Comparison of ENCODE assay signal across 25 mouse cellular contexts in the genomic region with DNA sequence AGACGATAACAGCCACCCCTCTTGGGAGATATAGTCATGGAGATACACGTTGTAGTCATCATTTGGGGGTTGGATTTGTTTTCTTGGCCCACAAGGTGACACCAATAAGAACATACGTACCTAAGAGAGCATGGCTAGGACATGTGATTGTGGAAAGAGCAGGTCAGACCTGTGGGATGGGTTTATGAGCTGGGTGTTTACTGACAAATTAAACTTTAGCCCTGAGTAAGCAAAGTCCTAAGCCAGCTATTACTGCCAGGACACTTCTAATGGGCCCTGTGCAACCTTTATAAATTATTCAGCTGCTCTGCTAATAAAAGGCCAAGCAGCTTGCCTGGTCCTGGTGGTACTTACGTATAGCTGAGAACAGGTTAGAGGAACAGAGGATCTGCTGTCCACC.
DNase-seq lines count a peak whose midpoint lies in the region; ATAC-seq and TF ChIP-seq lines count a peak whose summit lies in the region.
"Had no signal": no experiment of that assay in that cellular context is flagged by ENCODE, and none has a peak within 500 bp of the region (broad histone marks: within the 10 kb centered on the region; RNA-seq: fewer than 3 reads in every experiment).

No protein-coding gene starts in this region.

- ATAC-seq in kidney, embryonic 15.5 days (replicated peaks; ENCODE audit: low FRiP score), result no peak
- peak; percentile 60; the same call in 1 of the 2 replicates for ATAC-seq in intestine, postnatal 0 days
- ATAC-seq: forebrain, postnatal 0 days; hindbrain, postnatal 0 days; lung, postnatal 0 days; midbrain, embryonic 13.5 days had no signal

- H3K4me2 ChIP-seq in kidney, embryonic 15.5 days, result no peak overlapping the region
- H3K4me2 ChIP-seq in intestine, postnatal 0 days (replicated peaks; ENCODE audit: low read depth), result no peak overlapping the region
- H3K4me2 ChIP-seq: heart, embryonic 13.5 days; midbrain, embryonic 13.5 days had no signal

- DNase-seq in kidney, adult 8-10 months, result peak; percentile 24 to 50
- peak; percentile 11 for DNase-seq in lung, postnatal 36 days
- no peak for DNase-seq in lung, postnatal 14 days
- no peak for DNase-seq in cerebellum, postnatal 36 days
- DNase-seq in cerebellum, adult 9-11 months, result no peak
- DNase-seq: adrenal gland, postnatal 25 days; cerebellum, adult 8-10 months; forebrain, postnatal 0 days; gastrocnemius, postnatal 36 days; heart, adult 2 months; heart, postnatal 14 days; right cerebral cortex, postnatal 25 days; thymus, adult 18-20 months; thymus, postnatal 4 days had no signal

- no peaks in the 10 kb centered on the region for H3K9me3 ChIP-seq in kidney, embryonic 15.5 days (replicated peaks)
- H3K9me3 ChIP-seq in intestine, postnatal 0 days (ENCODE audit: control insufficient read depth), result no peaks in the 10 kb centered on the region
- H3K9me3 ChIP-seq: embryonic facial prominence, embryonic 10.5 days; heart, embryonic 13.5 days; limb, embryonic 10.5 days; megakaryocyte, embryonic 14.5 days; midbrain, embryonic 13.5 days had no signal

- no peaks in the 10 kb centered on the region for H3K36me3 ChIP-seq in kidney, embryonic 15.5 days
- H3K36me3 ChIP-seq in intestine, postnatal 0 days (ENCODE audit: control insufficient read depth, insufficient read depth), result peaks cover 5% of the 10 kb centered on the region; the same call in 1 of the 2 replicates
- peaks cover 1% of the 10 kb centered on the region; the same call in 1 of the 2 replicates for H3K36me3 ChIP-seq in small intestine, adult 2 months (ENCODE audit: control insufficient read depth, insufficient read depth, low read length)
- H3K36me3 ChIP-seq: embryonic facial prominence, embryonic 10.5 days; heart, embryonic 13.5 days; limb, embryonic 10.5 days; midbrain, embryonic 13.5 days had no signal

- no peak overlapping the region for H3K27ac ChIP-seq in kidney, embryonic 15.5 days
- H3K27ac ChIP-seq in intestine, postnatal 0 days (ENCODE audit: low read depth, low read length), result no peak overlapping the region
- H3K27ac ChIP-seq in small intestine, adult 2 months (ENCODE audit: insufficient read depth, low read depth, low read length), result peak overlapping the region; percentile 67; the same call in 1 of the 2 replicates
- H3K27ac ChIP-seq: embryonic facial prominence, embryonic 10.5 days; heart, adult 2 months; heart, embryonic 13.5 days; hindbrain, postnatal 0 days; limb, embryonic 10.5 days; liver, embryonic 14.5 days; midbrain, embryonic 13.5 days had no signal

- TF ChIP-seq CTCF in intestine, postnatal 0 days (IDR thresholded peaks at IDR 0.05; ENCODE audit: low read depth), result no peak
- TF ChIP-seq CTCF in small intestine, adult 2 months (IDR thresholded peaks at IDR 0.05; ENCODE audit: extremely low read depth, insufficient read length, insufficient replicate concordance, low read depth, low read length), result no peak

- 63% methylated on average over 4 of the region's 4 CpGs for WGBS in kidney, embryonic 15.5 days
- 43% methylated on average over 4 of the region's 4 CpGs for WGBS in intestine, postnatal 0 days
- WGBS in small intestine, adult 2 months, result 43% methylated on average over 4 of the region's 4 CpGs

- no peak for TF ChIP-seq POLR2A in small intestine, adult 2 months (IDR thresholded peaks at IDR 0.05; ENCODE audit: low read depth, low read length)

- no peak overlapping the region for H3K9ac ChIP-seq in kidney, embryonic 15.5 days
- H3K9ac ChIP-seq in intestine, postnatal 0 days (ENCODE audit: low read depth, low read length), result no peak overlapping the region
- H3K9ac ChIP-seq: forebrain, postnatal 0 days; heart, embryonic 13.5 days; liver, embryonic 14.5 days; midbrain, embryonic 13.5 days had no signal

- peaks cover 26% of the 10 kb centered on the region for H3K4me1 ChIP-seq in kidney, embryonic 15.5 days
- no peaks in the 10 kb centered on the region; the same call in none of the 2 replicates for H3K4me1 ChIP-seq in intestine, postnatal 0 days (replicated peaks; ENCODE audit: control insufficient read depth, insufficient read depth, low read length)
- H3K4me1 ChIP-seq in small intestine, adult 2 months (ENCODE audit: control insufficient read depth, insufficient read depth, insufficient read length, low read length), result peaks cover 5% of the 10 kb centered on the region; the same call in 1 of the 2 replicates

- H3K27me3 ChIP-seq in kidney, embryonic 15.5 days, result no peaks in the 10 kb centered on the region
- H3K27me3 ChIP-seq in intestine, postnatal 0 days (replicated peaks; ENCODE audit: control insufficient read depth, insufficient read depth, low read length), result no peaks in the 10 kb centered on the region
- H3K27me3 ChIP-seq in small intestine, adult 2 months (ENCODE audit: control insufficient read depth, insufficient read depth, low read length), result no peaks in the 10 kb centered on the region
- H3K27me3 ChIP-seq: heart, embryonic 13.5 days; megakaryocyte, embryonic 14.5 days; midbrain, embryonic 13.5 days had no signal

- H3K4me3 ChIP-seq in kidney, embryonic 15.5 days (replicated peaks), result no peak overlapping the region
- no peak overlapping the region for H3K4me3 ChIP-seq in intestine, postnatal 0 days (ENCODE audit: low read depth, low read length)
- H3K4me3 ChIP-seq in small intestine, adult 2 months (ENCODE audit: low read depth, low read length), result no peak overlapping the region
- H3K4me3 ChIP-seq: embryonic facial prominence, embryonic 10.5 days; heart, adult 2 months; heart, embryonic 13.5 days; limb, embryonic 10.5 days; megakaryocyte, embryonic 14.5 days; midbrain, embryonic 13.5 days had no signal

Comparison
In these comparisons a context has a peak if more than half of its experiments do, and no peak if none do; other contexts are left out.
1. DNase-seq: peak in kidney, adult 8-10 months (2 of 2) and lung, postnatal 36 days (single experiment); none in lung, postnatal 14 days (single experiment), cerebellum, postnatal 36 days (0 of 2) and cerebellum, adult 9-11 months (single experiment).